Mouse (Mus musculus) brain, adult 2 months (tissue): Measurements from ENCODE around the gene Tubgcp2.

ENCODE experiments used
- DNase-seq: peaks from one replicate; pipeline ENCODE4 v3.0.0; 2011; ENCODE audit warnings: low read depth, low spot score

Tubgcp2 gene

GRCm38 (mm10) chr7:139949893-139950282 lies 86.6 kb downstream of the Tubgcp2 start:
- no peak for DNase-seq

GRCm38 (mm10) chr7:139946032-139946431 lies 90.4 kb downstream of the Tubgcp2 start:
- DNase-seq = no peak
